Mouse (Mus musculus) stomach, embryonic 14.5 days (tissue): ENCODE results near the gene Padi1. TPM values are rescaled to one million over a fixed set of nuclear protein-coding genes. Genes with fewer than 3 reads are reported as not detected.
A peak's percentile ranks its signal among the peaks of the same experiment; 100 is the strongest.

Experiments
- ATAC-seq: fragments of 200-750 bp; cut with Nextera tagmentation; 2 replicates; pipeline ENCODE4 v1.8.0; 2017; ENCODE audit warnings: low read depth, moderate TSS enrichment; ENCODE audit not compliant: insufficient number of reproducible peaks, insufficient read depth, low FRiP score
- H3K27ac ChIP-seq: fragments of 300-500 bp; sonication (generic); 2 replicates; pipeline ENCODE4 v1.5.1; 2014; ENCODE audit warnings: mild to moderate bottlenecking, low read length, moderate library complexity, mixed read lengths
- H3K27me3 ChIP-seq: fragments of 300-500 bp; sonication (generic); 2 replicates; pipeline ENCODE4 v1.6.1; 2014; ENCODE audit warnings: low read length, control low read depth, mixed read lengths; ENCODE audit not compliant: control insufficient read depth, insufficient read depth
- H3K36me3 ChIP-seq: fragments of 300-500 bp; sonication (generic); 2 replicates; pipeline ENCODE4 v1.6.1; 2014; ENCODE audit warnings: mild to moderate bottlenecking, control low read depth, low read length, moderate library complexity, mixed read lengths; ENCODE audit not compliant: control insufficient read depth, insufficient read depth
- H3K4me1 ChIP-seq: fragments of 300-500 bp; sonication (generic); 2 replicates; pipeline ENCODE4 v1.6.1; 2014; ENCODE audit warnings: low read length, control low read depth, mixed read lengths; ENCODE audit not compliant: control insufficient read depth, insufficient read depth
- H3K4me2 ChIP-seq: fragments of 300-500 bp; sonication (generic); replicated peaks from 2 replicates; pipeline ENCODE4 v1.6.1; 2014; ENCODE audit warnings: low read depth, low read length, control low read depth
- H3K4me3 ChIP-seq: fragments of 300-500 bp; sonication (generic); 2 replicates; pipeline ENCODE4 v1.5.1; 2014; ENCODE audit warnings: low read depth, low read length, control low read depth
- H3K9ac ChIP-seq: fragments of 300-500 bp; sonication (generic); replicated peaks from 2 replicates; pipeline ENCODE4 v1.6.1; 2014; ENCODE audit warnings: low read depth, mild to moderate bottlenecking, control low read depth, low read length, moderate library complexity, mixed read lengths
- H3K9me3 ChIP-seq: fragments of 300-500 bp; sonication (generic); 2 replicates; pipeline ENCODE4 v1.6.1; 2016; ENCODE audit warnings: low read depth, low read length, control low read depth; ENCODE audit not compliant: control insufficient read depth
- WGBS: fragments of 180-500 bp; shearing (Covaris S2); extraction: QIAGEN DNeasy Blood & Tissue Kit; methylation state at CpG from one replicate; pipeline ENCODE4 v1.1.7; 2014; 5-methylcytosine and 5-hydroxymethylcytosine counted together
- polyA plus RNA-seq: library from polyadenylated mRNA; unstranded; fragments of >200 nt; fragmentation: Nextera tagmentation; extraction: Ambion mirVana; gene quantifications from 2 replicates; pipeline ENCODE4 v1.2.1, GENCODE M21; 2014

Padi1 gene
- 0.08 and 0.13 TPM in 2 replicates for polyA plus RNA-seq

- Histone ChIP-seq H3K27me3 (no peaks in the 10 kb centered on the region), H3K9ac (no peak within 1 kb of the TSS), H3K27ac (no peak within 1 kb of the TSS), H3K9me3 (no peaks in the 10 kb centered on the region), H3K4me1 (peaks cover 4% of the 10 kb centered on the region; the same call in 1 of the 2 replicates), H3K4me2 (no peak within 1 kb of the TSS), H3K36me3 (no peaks in the 10 kb centered on the region), H3K4me3 (no peak within 1 kb of the TSS)
- 59% methylated on average over 6 of the region's 6 CpGs for WGBS
- no peak for ATAC-seq
Observed at GRCm38 (mm10) chr4:140845666-140846065, at the start of gene Padi1. Gene Padi1 (minus strand): TSS chr4:140845778.

GRCm38 (mm10) chr4:140892163-140892530 lies 46.6 kb upstream of the Padi1 start:
- ATAC-seq = no peak

GRCm38 (mm10) chr4:140891525-140892162 lies 46.1 kb upstream of the Padi1 start:
- H3K9me3 ChIP-seq = no peaks in the 10 kb centered on the region
- 94% methylated on average over 14 of the region's 14 CpGs for WGBS

More at GRCm38 (mm10) chr4:140892163-140892530, 46.6 kb upstream of the Padi1 start:
- no peak overlapping the region for H3K4me3 ChIP-seq
- H3K27ac ChIP-seq = no peak overlapping the region
- no peaks in the 10 kb centered on the region for H3K27me3 ChIP-seq
- H3K36me3 ChIP-seq = no peaks in the 10 kb centered on the region
- no peaks in the 10 kb centered on the region for H3K4me1 ChIP-seq
- 64% methylated on average over 1 of the region's 1 CpGs for WGBS
- H3K9me3 ChIP-seq = no peaks in the 10 kb centered on the region
- no peak overlapping the region for H3K9ac ChIP-seq
- no peak overlapping the region for H3K4me2 ChIP-seq

GRCm38 (mm10) chr4:140883852-140884251 lies 38.3 kb upstream of the Padi1 start:
- Histone ChIP-seq H3K4me1 (no peaks in the 10 kb centered on the region), H3K9me3 (no peaks in the 10 kb centered on the region), H3K27ac (no peak overlapping the region), H3K4me3 (no peak overlapping the region), H3K4me2 (no peak overlapping the region), H3K27me3 (no peaks in the 10 kb centered on the region), H3K36me3 (no peaks in the 10 kb centered on the region), H3K9ac (no peak overlapping the region; the same call in 1 of the 2 replicates)
- WGBS = 23% methylated on average over 4 of the region's 4 CpGs
- ATAC-seq = peak; percentile 69; the same call in 1 of the 2 replicates

More at GRCm38 (mm10) chr4:140891525-140892162, 46.1 kb upstream of the Padi1 start:
- H3K27ac ChIP-seq = no peak overlapping the region
- H3K9ac ChIP-seq = no peak overlapping the region
- no peak overlapping the region for H3K4me3 ChIP-seq
- H3K4me2 ChIP-seq = no peak overlapping the region
- no peaks in the 10 kb centered on the region for H3K4me1 ChIP-seq
- no peaks in the 10 kb centered on the region for H3K36me3 ChIP-seq
- ATAC-seq = no peak
- no peaks in the 10 kb centered on the region for H3K27me3 ChIP-seq

- Histone ChIP-seq H3K36me3 (no peaks in the 10 kb centered on the region), H3K27ac (no peak overlapping the region), H3K27me3 (no peaks in the 10 kb centered on the region), H3K4me2 (no peak overlapping the region), H3K9me3 (no peaks in the 10 kb centered on the region), H3K4me1 (no peaks in the 10 kb centered on the region), H3K4me3 (no peak overlapping the region), H3K9ac (no peak overlapping the region)
- 92% methylated on average over 3 of the region's 3 CpGs for WGBS
- ATAC-seq = no peak
Observed at GRCm38 (mm10) chr4:140882981-140883380, 37.4 kb upstream of the Padi1 start.

- Histone ChIP-seq H3K4me3 (no peak overlapping the region), H3K36me3 (no peaks in the 10 kb centered on the region), H3K4me1 (no peaks in the 10 kb centered on the region), H3K4me2 (no peak overlapping the region), H3K9me3 (no peaks in the 10 kb centered on the region), H3K27me3 (no peaks in the 10 kb centered on the region), H3K9ac (no peak overlapping the region), H3K27ac (no peak overlapping the region)
- ATAC-seq = no peak
- WGBS = 66% methylated on average over 4 of the region's 4 CpGs
Observed at GRCm38 (mm10) chr4:140882365-140882764, 36.8 kb upstream of the Padi1 start.

GRCm38 (mm10) chr4:140881771-140882170 lies 36.2 kb upstream of the Padi1 start:
- H3K27me3 ChIP-seq = no peaks in the 10 kb centered on the region
- no peak overlapping the region for H3K4me2 ChIP-seq
- H3K9me3 ChIP-seq = no peaks in the 10 kb centered on the region
- H3K27ac ChIP-seq = no peak overlapping the region
- ATAC-seq = no peak
- no peak overlapping the region for H3K4me3 ChIP-seq
- H3K36me3 ChIP-seq = no peaks in the 10 kb centered on the region
- no peaks in the 10 kb centered on the region for H3K4me1 ChIP-seq
- 92% methylated on average over 13 of the region's 13 CpGs for WGBS
- H3K9ac ChIP-seq = no peak overlapping the region

GRCm38 (mm10) chr4:140881026-140881670 lies 35.6 kb upstream of the Padi1 start:
- Histone ChIP-seq H3K4me2 (no peak overlapping the region), H3K27ac (no peak overlapping the region), H3K4me1 (no peaks in the 10 kb centered on the region), H3K36me3 (no peaks in the 10 kb centered on the region), H3K4me3 (no peak overlapping the region), H3K9ac (no peak overlapping the region), H3K9me3 (no peaks in the 10 kb centered on the region), H3K27me3 (no peaks in the 10 kb centered on the region)
- ATAC-seq = no peak
- 86% methylated on average over 8 of the region's 8 CpGs for WGBS
